Mouse (Mus musculus): ENCODE results near the gene Kmt2e. TPM values are rescaled to one million over a fixed set of nuclear protein-coding genes. Genes with fewer than 3 reads are reported as not detected.

Gene Kmt2e
- total RNA-seq, 1 experiment = 9.1 TPM

DNA sequence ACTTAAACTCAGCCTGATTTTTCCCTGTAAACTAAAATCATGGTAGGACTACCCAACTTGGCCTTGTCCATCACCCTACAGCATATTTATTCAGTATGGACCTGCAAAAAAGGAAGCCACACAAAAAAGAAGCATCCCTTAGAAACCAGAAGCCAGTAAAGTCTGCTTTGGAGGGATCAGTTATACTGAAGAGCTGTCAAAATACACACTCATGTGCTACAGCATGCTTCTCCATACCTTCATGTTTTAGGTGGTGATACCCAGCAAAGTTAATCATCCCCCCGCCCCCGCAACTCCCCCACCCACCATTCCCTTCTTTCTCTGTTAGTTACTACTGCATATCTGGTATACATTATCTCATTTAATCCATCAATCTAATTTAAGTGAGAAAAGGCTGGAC is 16.5 kb upstream of the Kmt2e start:
- Histone ChIP-seq H3K36me3 (ENCODE audit: control insufficient read depth, insufficient read depth, low read length, poor library complexity, severe bottlenecking) (no peaks in the 10 kb centered on the region), H3K4me3 (ENCODE audit: insufficient read depth in 1 of 2, low read depth in 1 of 2, low read length in 2 of 2, poor library complexity in 1 of 2, severe bottlenecking in 1 of 2) (peak overlapping the region; percentile 58 to 84), H3K4me1 (ENCODE audit: control insufficient read depth in 2 of 2, insufficient read depth in 2 of 2, low read length in 2 of 2, poor library complexity in 1 of 2) (peaks cover 13 to 17% of the 10 kb centered on the region in 2 experiments), H3K9me3 (ENCODE audit: control insufficient read depth, insufficient read depth, low read depth, low read length) (no peaks in the 10 kb centered on the region), H3K9ac (ENCODE audit: insufficient read depth, low read depth, low read length, poor library complexity, severe bottlenecking) (peak overlapping the region; percentile 26; the same call in 1 of the 2 replicates), H3K27ac (ENCODE audit: insufficient read depth, low read depth, low read length, poor library complexity, severe bottlenecking) (peak overlapping the region; percentile 75; the same call in 1 of the 2 replicates)
- no peak for DNase-seq (ENCODE audit: low read depth, low spot score)
- in situ Hi-C loops (cut with MboI; ENCODE audit: low sequenced_read_pairs in 2 of 2, unreplicated experiment in 2 of 2) = no loop called here
- TF ChIP-seq ZC3H11A (IDR thresholded peaks at IDR 0.05; ENCODE audit: borderline replicate concordance, low read depth, low read length) (no peak), HCFC1 (IDR thresholded peaks at IDR 0.05; ENCODE audit: borderline replicate concordance, insufficient read depth, low read length) (no peak)

DNA sequence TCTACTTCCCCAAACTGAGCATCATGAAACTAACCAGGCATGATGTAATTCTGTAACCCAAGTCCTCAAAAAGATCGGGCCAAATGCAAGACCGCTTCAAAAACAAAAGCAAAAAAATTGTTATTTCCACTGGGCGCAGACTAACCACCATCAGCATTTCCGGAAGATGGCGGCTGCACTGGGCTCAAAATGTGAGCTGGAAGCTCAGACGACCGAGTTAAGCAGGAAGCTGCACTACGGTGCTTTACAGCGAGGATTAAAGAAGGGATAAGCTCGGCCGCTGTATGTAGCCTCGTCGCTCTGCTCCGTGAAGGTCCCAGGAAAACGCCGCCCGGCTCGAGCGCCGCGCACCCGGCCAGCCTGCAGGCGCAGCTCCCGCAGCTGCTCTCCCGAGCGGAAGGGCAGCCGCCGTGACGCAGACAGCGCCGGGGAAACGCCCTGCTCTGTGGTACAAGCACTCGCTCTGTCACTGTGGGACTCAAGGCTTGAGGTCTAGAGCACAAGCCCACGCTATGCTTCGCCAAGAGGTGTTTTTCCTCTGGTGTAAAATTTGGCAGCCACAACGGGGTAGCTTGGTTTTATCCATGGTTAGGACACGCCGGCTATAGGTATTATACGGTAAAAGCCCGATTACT is 16.0 kb upstream of the Kmt2e start:
- H3K27ac ChIP-seq (ENCODE audit: insufficient read depth, low read depth, low read length, poor library complexity, severe bottlenecking) = peak overlapping the region; percentile 75
- DNase-seq (ENCODE audit: low read depth, low spot score) = no peak
- in situ Hi-C loops (cut with MboI; ENCODE audit: low sequenced_read_pairs in 2 of 2, unreplicated experiment in 2 of 2) = no loop called here
- H3K4me3 ChIP-seq (ENCODE audit: insufficient read depth in 1 of 2, low read depth in 1 of 2, low read length in 2 of 2, poor library complexity in 1 of 2, severe bottlenecking in 1 of 2) = peak overlapping the region; percentile 58 to 84
- peaks cover 9 to 17% of the 10 kb centered on the region in 2 experiments; a peak in 3 of 4 replicates for H3K4me1 ChIP-seq (ENCODE audit: control insufficient read depth in 2 of 2, insufficient read depth in 2 of 2, low read length in 2 of 2, poor library complexity in 1 of 2)
- no peaks in the 10 kb centered on the region for H3K36me3 ChIP-seq (ENCODE audit: control insufficient read depth, insufficient read depth, low read length, poor library complexity, severe bottlenecking)
- TF ChIP-seq HCFC1 (IDR thresholded peaks at IDR 0.05; ENCODE audit: borderline replicate concordance, insufficient read depth, low read length) (no peak), ZC3H11A (IDR thresholded peaks at IDR 0.05; ENCODE audit: borderline replicate concordance, low read depth, low read length) (no peak), MAFK (IDR thresholded peaks at IDR 0.05; ENCODE audit: insufficient read depth, low read depth, low read length) (no peak), CHD2 (IDR thresholded peaks at IDR 0.05; ENCODE audit: low read depth, low read length) (no peak), ZNF384 (IDR thresholded peaks at IDR 0.05; ENCODE audit: low read depth, low read length) (no peak)
- H3K9me3 ChIP-seq (ENCODE audit: control insufficient read depth, insufficient read depth, low read depth, low read length) = no peaks in the 10 kb centered on the region
- peak overlapping the region; percentile 63 for H3K9ac ChIP-seq (ENCODE audit: insufficient read depth, low read depth, low read length, poor library complexity, severe bottlenecking)

DNA sequence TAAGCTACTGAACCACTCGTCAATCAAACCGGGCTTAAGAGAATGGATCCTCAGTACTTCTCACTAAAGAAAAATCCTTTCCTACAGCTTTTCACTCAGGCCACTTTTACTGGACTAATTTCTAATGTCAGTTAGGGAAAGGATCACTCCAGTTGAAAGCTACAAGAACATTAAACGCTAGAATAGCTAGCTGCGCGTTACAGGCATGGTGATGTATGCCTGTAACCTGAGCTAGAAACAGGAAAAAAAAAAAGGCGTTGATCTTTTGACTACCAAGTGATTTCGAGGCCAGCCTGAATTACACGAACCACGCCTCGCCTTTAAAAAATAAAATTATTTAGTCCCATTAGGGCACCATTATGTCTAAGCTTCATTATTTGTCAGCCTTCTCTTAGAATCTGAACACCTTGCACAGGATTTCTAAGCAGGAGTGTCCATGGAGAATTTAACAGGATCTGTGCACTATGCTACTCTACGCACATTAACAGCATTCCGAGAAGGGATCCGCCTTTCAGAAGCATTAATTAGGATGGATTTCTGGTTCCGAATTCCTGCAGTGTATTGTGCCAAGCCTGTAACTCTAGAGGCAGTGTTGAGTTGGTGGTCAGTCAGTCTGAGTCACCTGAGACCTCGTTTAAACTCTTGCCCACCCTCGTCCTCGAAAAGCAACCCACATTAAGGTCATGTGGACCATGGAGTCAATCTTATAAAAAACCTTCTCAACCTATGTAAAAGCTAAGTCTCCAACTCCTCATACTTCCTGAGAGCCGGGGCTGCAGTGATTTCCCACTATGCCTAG is 15.2 kb upstream of the Kmt2e start:
- Histone ChIP-seq H3K4me3 (ENCODE audit: insufficient read depth in 1 of 2, low read depth in 1 of 2, low read length in 2 of 2, poor library complexity in 1 of 2, severe bottlenecking in 1 of 2) (peak overlapping the region; percentile 58 to 84), H3K9ac (ENCODE audit: insufficient read depth, low read depth, low read length, poor library complexity, severe bottlenecking) (0 out of 2 replicates have a peak overlapping the region, but pooled peaks have one; percentile 63), H3K36me3 (ENCODE audit: control insufficient read depth, insufficient read depth, low read length, poor library complexity, severe bottlenecking) (no peaks in the 10 kb centered on the region), H3K9me3 (ENCODE audit: control insufficient read depth, insufficient read depth, low read depth, low read length) (no peaks in the 10 kb centered on the region), H3K27ac (ENCODE audit: insufficient read depth, low read depth, low read length, poor library complexity, severe bottlenecking) (no peak overlapping the region; the same call in 1 of the 2 replicates), H3K4me1 (ENCODE audit: control insufficient read depth in 2 of 2, insufficient read depth in 2 of 2, low read length in 2 of 2, poor library complexity in 1 of 2) (peaks cover 9 to 13% of the 10 kb centered on the region in 2 experiments; a peak in 3 of 4 replicates)
- DNase-seq (ENCODE audit: low read depth, low spot score) = no peak
- in situ Hi-C loops (cut with MboI; ENCODE audit: low sequenced_read_pairs in 2 of 2, unreplicated experiment in 2 of 2) = no loop called here
- no peak for TF ChIP-seq MAFK (IDR thresholded peaks at IDR 0.05; ENCODE audit: insufficient read depth, low read depth, low read length)
- peak; percentile 83 for TF ChIP-seq ZNF384 (IDR thresholded peaks at IDR 0.05; ENCODE audit: low read depth, low read length)

DNA sequence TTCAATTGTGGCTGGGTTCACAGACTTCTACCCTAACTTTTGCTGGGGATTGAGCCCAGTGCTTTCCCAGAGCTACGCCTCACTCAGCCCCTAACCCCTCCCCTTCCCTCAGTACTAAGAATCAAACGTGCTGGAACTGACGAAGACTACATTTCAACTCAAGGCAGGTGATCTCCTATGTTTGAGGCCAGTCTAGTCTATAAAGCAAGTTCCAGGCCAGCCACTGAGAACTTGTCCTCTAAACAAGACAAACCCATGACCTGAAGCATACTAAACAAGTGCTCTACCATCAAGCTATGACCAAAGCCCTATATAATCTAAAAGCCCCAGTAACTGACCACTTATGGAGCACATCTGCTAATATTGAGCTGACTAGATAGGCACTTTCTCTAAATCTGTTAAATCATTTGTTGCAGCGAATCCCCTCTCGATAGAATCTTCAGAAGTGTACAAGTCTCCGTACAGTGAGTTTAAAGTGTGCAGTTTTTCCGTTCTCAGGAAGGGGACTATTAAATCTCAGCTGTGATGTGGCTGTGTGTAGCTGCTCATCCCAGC is 14.5 kb upstream of the Kmt2e start:
- Histone ChIP-seq H3K9ac (ENCODE audit: insufficient read depth, low read depth, low read length, poor library complexity, severe bottlenecking) (no peak overlapping the region), H3K4me1 (ENCODE audit: control insufficient read depth in 2 of 2, insufficient read depth in 2 of 2, low read length in 2 of 2, poor library complexity in 1 of 2) (peaks cover 9 to 12% of the 10 kb centered on the region in 2 experiments; a peak in 3 of 4 replicates), H3K9me3 (ENCODE audit: control insufficient read depth, insufficient read depth, low read depth, low read length) (no peaks in the 10 kb centered on the region), H3K27ac (ENCODE audit: insufficient read depth, low read depth, low read length, poor library complexity, severe bottlenecking) (no peak overlapping the region), H3K4me3 (ENCODE audit: insufficient read depth in 1 of 2, low read depth in 1 of 2, low read length in 2 of 2, poor library complexity in 1 of 2, severe bottlenecking in 1 of 2) (no peak overlapping the region), H3K36me3 (ENCODE audit: control insufficient read depth, insufficient read depth, low read length, poor library complexity, severe bottlenecking) (no peaks in the 10 kb centered on the region)
- in situ Hi-C loops (cut with MboI; ENCODE audit: low sequenced_read_pairs in 2 of 2, unreplicated experiment in 2 of 2) = no loop called here
- TF ChIP-seq CHD2 (IDR thresholded peaks at IDR 0.05; ENCODE audit: low read depth, low read length) = no peak
- TF ChIP-seq HCFC1 (IDR thresholded peaks at IDR 0.05; ENCODE audit: borderline replicate concordance, insufficient read depth, low read length) = no peak
- TF ChIP-seq ZNF384 (IDR thresholded peaks at IDR 0.05; ENCODE audit: low read depth, low read length) = no peak
- no peak for TF ChIP-seq ZC3H11A (IDR thresholded peaks at IDR 0.05; ENCODE audit: borderline replicate concordance, low read depth, low read length)
- no peak for TF ChIP-seq MAFK (IDR thresholded peaks at IDR 0.05; ENCODE audit: insufficient read depth, low read depth, low read length)
- DNase-seq (ENCODE audit: low read depth, low spot score) = no peak

Measured in ES-E14 (cell line).